Mouse (Mus musculus): ENCODE measurements around the gene Klk1b8. TPM values are rescaled to one million over a fixed set of nuclear protein-coding genes. Genes with fewer than 3 reads are reported as not detected.

The Klk1b8 gene
- total RNA-seq (2021) (not detected), polyA plus RNA-seq (2012; rRNA removed) (not detected in 2 replicates)
- long read RNA-seq, result 0 reads

DNA sequence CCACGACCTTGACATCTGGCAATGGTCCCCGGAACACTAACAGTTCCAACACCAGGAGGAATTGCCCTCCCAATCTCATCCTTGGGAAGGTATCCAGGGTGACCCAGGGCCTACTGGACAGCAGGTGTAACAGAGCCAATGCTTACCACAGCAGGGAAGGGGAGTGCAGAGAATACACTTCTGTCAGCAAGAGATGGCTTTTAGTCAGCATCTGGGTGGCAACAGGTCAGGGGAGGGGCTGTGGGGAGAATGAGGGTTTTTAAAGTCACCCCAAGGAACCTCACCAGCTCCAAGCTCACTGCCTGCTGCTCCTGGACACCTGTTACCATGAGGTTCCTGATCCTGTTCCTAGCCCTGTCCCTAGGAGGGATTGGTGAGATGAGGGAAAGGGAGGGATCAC lies at the start of gene Klk1b8:
Klk1b8 (plus strand) TSS at position 301 of the 400 bp plus-strand sequence.
- Histone ChIP-seq H3K9ac (ENCODE audit: low read depth, low read length) (no peak within 1 kb of the TSS), H3K79me2 (replicated peaks; ENCODE audit: control insufficient read depth, insufficient read depth, low read length) (no peaks in the 10 kb centered on the region), H3K27ac (no peak within 1 kb of the TSS), H3K36me3 (ENCODE audit: control insufficient read depth, insufficient read depth, low read length) (no peaks in the 10 kb centered on the region), H3K4me3 (no peak within 1 kb of the TSS), H3K4me1 (ENCODE audit: control insufficient read depth, insufficient read depth, low read length) (no peaks in the 10 kb centered on the region), H3K27me3 (ENCODE audit: control insufficient read depth, insufficient read depth, low read length) (no peaks in the 10 kb centered on the region)
- no peak for TF ChIP-seq CTCF (IDR thresholded peaks at IDR 0.05)
- intact Hi-C loops (cut with DNase I), result no loop called here
- 66% methylated on average over 2 of the region's 2 CpGs for WGBS
- DNase-seq, result no peak

DNA sequence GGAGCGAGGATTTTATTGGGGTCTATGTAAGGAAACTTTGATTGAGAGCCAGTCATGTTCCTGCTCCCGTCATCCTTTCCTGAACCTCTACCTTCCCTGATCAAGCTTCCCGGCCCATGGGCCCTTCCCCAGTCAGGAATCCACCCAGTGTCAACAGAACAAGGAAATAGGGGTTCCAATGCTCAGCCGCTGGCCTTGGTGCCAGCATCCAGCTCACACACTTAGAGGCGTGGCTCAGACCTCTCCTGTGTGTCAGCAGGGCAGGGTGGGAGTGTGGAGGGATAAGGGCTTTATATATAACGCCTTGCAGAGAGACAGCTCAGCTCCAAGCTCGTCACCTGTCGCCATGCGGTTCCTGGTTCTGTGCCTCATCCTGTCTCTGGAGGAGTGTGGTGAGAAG lies 35.6 kb upstream of the Klk1b8 start:
- 39% methylated on average over 9 of the region's 9 CpGs for WGBS
- H3K4me1 ChIP-seq (ENCODE audit: control insufficient read depth, insufficient read depth, low read length), result no peaks in the 10 kb centered on the region
- intact Hi-C loops (cut with DNase I), result no loop called here
- H3K27me3 ChIP-seq (ENCODE audit: control insufficient read depth, insufficient read depth, low read length), result no peaks in the 10 kb centered on the region
- H3K9ac ChIP-seq (ENCODE audit: low read depth, low read length), result no peak overlapping the region
- no peaks in the 10 kb centered on the region for H3K36me3 ChIP-seq (ENCODE audit: control insufficient read depth, insufficient read depth, low read length)
- TF ChIP-seq EP300 (IDR thresholded peaks at IDR 0.05; ENCODE audit: insufficient read depth, low read depth, low read length) (no peak), CTCF (IDR thresholded peaks at IDR 0.05) (no peak), POLR2A (IDR thresholded peaks at IDR 0.05; ENCODE audit: insufficient read depth, low read depth, low read length) (no peak)
- no peak overlapping the region for H3K27ac ChIP-seq
- DNase-seq, result no peak
- H3K4me3 ChIP-seq, result no peak overlapping the region
- H3K79me2 ChIP-seq (replicated peaks; ENCODE audit: control insufficient read depth, insufficient read depth, low read length), result no peaks in the 10 kb centered on the region

DNA sequence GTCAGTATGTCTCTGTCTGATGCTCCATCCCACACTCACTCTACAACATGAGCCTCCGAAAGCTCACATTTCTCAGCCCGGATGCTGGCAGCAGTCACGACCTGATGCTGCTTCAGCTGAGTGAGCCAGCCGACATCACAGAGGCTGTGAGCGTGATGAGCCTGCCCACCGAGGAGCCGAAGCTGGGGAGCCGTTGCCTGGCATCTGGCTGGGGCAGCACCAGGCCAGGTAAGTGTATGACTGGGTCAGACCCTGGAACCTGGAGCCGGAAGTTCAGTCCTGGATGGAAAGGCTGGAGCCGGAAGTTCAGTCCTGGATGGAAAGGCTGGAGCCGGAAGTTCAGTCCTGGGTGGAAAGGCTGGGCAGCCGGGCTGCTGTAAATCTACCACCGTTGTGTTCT lies 32.0 kb upstream of the Klk1b8 start:
- H3K9ac ChIP-seq (ENCODE audit: low read depth, low read length), result no peak overlapping the region
- no peak overlapping the region for H3K27ac ChIP-seq
- no peak overlapping the region for H3K4me3 ChIP-seq
- H3K27me3 ChIP-seq (ENCODE audit: control insufficient read depth, insufficient read depth, low read length), result no peaks in the 10 kb centered on the region
- no peak for TF ChIP-seq POLR2A (IDR thresholded peaks at IDR 0.05; ENCODE audit: insufficient read depth, low read depth, low read length)
- no peak for TF ChIP-seq EP300 (IDR thresholded peaks at IDR 0.05; ENCODE audit: insufficient read depth, low read depth, low read length)
- TF ChIP-seq CTCF (IDR thresholded peaks at IDR 0.05), result no peak
- no peaks in the 10 kb centered on the region for H3K79me2 ChIP-seq (replicated peaks; ENCODE audit: control insufficient read depth, insufficient read depth, low read length)
- no peaks in the 10 kb centered on the region for H3K36me3 ChIP-seq (ENCODE audit: control insufficient read depth, insufficient read depth, low read length)
- WGBS, result 79% methylated on average over 13 of the region's 13 CpGs
- no peak for DNase-seq
- H3K4me1 ChIP-seq (ENCODE audit: control insufficient read depth, insufficient read depth, low read length), result no peaks in the 10 kb centered on the region
- intact Hi-C loops (cut with DNase I), result no loop called here

DNA sequence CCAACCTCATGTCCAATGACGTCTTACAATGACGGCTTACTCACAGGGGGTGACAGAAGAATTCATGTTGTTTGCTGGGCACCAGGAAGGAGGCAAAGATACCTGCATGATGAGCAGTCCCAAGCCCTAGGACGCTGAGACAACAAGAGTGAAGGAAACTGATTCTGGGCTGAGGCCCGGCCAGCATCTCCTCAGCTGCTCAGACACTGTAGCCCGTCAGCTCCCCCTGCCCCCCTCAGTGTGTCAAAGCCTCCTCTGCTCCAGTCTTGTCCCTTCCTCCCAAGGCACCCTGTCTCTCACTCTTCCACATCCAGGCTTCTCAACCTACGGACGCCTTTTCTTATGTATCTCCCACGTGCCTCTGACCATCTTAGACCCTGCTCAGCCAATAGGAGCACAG lies 31.6 kb upstream of the Klk1b8 start:
- no peaks in the 10 kb centered on the region for H3K4me1 ChIP-seq (ENCODE audit: control insufficient read depth, insufficient read depth, low read length)
- no peaks in the 10 kb centered on the region for H3K27me3 ChIP-seq (ENCODE audit: control insufficient read depth, insufficient read depth, low read length)
- no peak overlapping the region for H3K9ac ChIP-seq (ENCODE audit: low read depth, low read length)
- H3K27ac ChIP-seq, result no peak overlapping the region
- TF ChIP-seq POLR2A (IDR thresholded peaks at IDR 0.05; ENCODE audit: insufficient read depth, low read depth, low read length), result no peak
- no peak for TF ChIP-seq EP300 (IDR thresholded peaks at IDR 0.05; ENCODE audit: insufficient read depth, low read depth, low read length)
- TF ChIP-seq CTCF (IDR thresholded peaks at IDR 0.05), result no peak
- H3K4me3 ChIP-seq, result no peak overlapping the region
- H3K36me3 ChIP-seq (ENCODE audit: control insufficient read depth, insufficient read depth, low read length), result no peaks in the 10 kb centered on the region
- DNase-seq, result no peak
- intact Hi-C loops (cut with DNase I), result no loop called here
- no peaks in the 10 kb centered on the region for H3K79me2 ChIP-seq (replicated peaks; ENCODE audit: control insufficient read depth, insufficient read depth, low read length)
- WGBS, result 65% methylated on average over 8 of the region's 8 CpGs

DNA sequence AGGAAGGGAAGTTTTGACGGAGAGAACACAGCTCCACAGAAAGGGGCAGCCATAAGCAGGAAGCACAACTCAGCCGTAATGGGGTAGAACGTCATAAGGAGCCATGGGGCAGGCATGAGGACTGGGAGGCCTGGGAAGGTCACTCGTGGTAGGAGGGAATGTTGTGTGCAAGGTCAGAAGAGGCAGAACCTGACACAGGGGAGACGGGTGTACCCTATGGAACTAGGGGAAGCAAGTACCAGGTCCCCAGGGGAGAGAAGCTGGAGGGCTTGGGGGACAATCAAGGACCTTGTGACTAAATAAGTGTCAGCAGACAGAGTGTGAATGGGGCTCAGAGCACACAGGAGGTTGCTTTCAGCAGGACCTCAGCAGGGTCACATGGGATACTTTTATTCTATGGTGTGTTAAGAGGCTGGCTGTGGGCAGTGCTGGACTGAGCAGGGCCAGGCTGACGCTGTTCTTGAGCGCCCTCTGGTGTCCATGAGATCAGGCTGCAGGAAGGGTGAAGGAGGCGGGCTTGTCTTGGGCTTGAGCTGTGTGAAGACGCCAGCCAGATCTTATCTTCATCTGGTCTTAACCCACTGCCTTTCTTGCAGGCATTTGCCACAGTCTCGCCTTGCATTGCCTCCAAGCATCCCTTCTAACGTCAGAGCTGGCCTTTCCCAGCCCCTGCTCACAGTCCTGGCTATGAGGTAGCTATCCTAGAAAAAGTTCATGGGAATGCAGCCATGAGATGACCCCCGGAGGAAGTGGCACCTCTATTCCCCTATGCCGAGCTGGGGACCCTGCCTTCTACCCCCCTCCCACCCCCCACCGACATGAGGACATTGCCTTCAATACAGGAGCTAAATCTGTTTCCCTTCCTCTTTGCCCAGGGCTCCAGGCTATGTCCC lies 30.7 kb upstream of the Klk1b8 start:
- no peak overlapping the region for H3K9ac ChIP-seq (ENCODE audit: low read depth, low read length)
- intact Hi-C loops (cut with DNase I), result loop anchor here (2.0 kb wide), 1 partner anchor 47 kb away; no protein-coding TSS in a partner anchor
- no peaks in the 10 kb centered on the region for H3K36me3 ChIP-seq (ENCODE audit: control insufficient read depth, insufficient read depth, low read length)
- WGBS, result 21% methylated on average over 14 of the region's 14 CpGs
- H3K27ac ChIP-seq, result no peak overlapping the region
- H3K79me2 ChIP-seq (replicated peaks; ENCODE audit: control insufficient read depth, insufficient read depth, low read length), result no peaks in the 10 kb centered on the region
- no peak overlapping the region for H3K4me3 ChIP-seq
- peak; percentile 51 to 62 for DNase-seq
- no peaks in the 10 kb centered on the region for H3K27me3 ChIP-seq (ENCODE audit: control insufficient read depth, insufficient read depth, low read length)
- no peaks in the 10 kb centered on the region for H3K4me1 ChIP-seq (ENCODE audit: control insufficient read depth, insufficient read depth, low read length)
- TF ChIP-seq CTCF (IDR thresholded peaks at IDR 0.05), result peak; percentile 87
- TF ChIP-seq POLR2A (IDR thresholded peaks at IDR 0.05; ENCODE audit: insufficient read depth, low read depth, low read length), result no peak
- no peak for TF ChIP-seq EP300 (IDR thresholded peaks at IDR 0.05; ENCODE audit: insufficient read depth, low read depth, low read length)

DNA sequence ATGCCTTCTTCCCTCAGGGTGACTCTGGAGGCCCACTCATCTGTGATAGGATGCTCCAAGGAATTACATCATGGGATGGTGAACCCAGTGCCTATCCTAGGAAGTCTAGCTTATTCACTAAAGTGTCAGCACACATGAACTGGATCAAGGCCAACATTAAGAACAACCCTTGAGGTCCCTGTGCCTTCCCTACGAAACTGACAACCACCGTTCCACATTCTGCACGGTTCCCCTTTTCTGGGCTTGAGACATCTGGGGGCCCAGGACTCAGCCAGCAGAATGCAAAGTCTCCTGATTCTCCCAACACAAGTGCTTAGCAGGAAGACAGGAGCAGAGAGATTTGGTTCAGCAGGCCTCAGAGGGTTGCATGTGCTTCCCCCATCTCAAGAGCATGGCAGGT lies 29.9 kb upstream of the Klk1b8 start:
- TF ChIP-seq POLR2A (IDR thresholded peaks at IDR 0.05; ENCODE audit: insufficient read depth, low read depth, low read length) (no peak), CTCF (IDR thresholded peaks at IDR 0.05) (no peak), EP300 (IDR thresholded peaks at IDR 0.05; ENCODE audit: insufficient read depth, low read depth, low read length) (no peak)

More for the DNA sequence above, 29.9 kb upstream of the Klk1b8 start:
- no peaks in the 10 kb centered on the region for H3K36me3 ChIP-seq (ENCODE audit: control insufficient read depth, insufficient read depth, low read length)
- H3K4me3 ChIP-seq, result no peak overlapping the region
- no peaks in the 10 kb centered on the region for H3K27me3 ChIP-seq (ENCODE audit: control insufficient read depth, insufficient read depth, low read length)
- no peak overlapping the region for H3K27ac ChIP-seq
- WGBS, result 84% methylated on average over 3 of the region's 3 CpGs
- H3K4me1 ChIP-seq (ENCODE audit: control insufficient read depth, insufficient read depth, low read length), result no peaks in the 10 kb centered on the region
- intact Hi-C loops (cut with DNase I), result loop anchor here (2.0 kb wide), 1 partner anchor 48 kb away; no protein-coding TSS in a partner anchor
- no peaks in the 10 kb centered on the region for H3K79me2 ChIP-seq (replicated peaks; ENCODE audit: control insufficient read depth, insufficient read depth, low read length)
- no peak for DNase-seq
- H3K9ac ChIP-seq (ENCODE audit: low read depth, low read length), result no peak overlapping the region
